ENCODE assay signal across 8 mouse cellular contexts in the genomic region with DNA sequence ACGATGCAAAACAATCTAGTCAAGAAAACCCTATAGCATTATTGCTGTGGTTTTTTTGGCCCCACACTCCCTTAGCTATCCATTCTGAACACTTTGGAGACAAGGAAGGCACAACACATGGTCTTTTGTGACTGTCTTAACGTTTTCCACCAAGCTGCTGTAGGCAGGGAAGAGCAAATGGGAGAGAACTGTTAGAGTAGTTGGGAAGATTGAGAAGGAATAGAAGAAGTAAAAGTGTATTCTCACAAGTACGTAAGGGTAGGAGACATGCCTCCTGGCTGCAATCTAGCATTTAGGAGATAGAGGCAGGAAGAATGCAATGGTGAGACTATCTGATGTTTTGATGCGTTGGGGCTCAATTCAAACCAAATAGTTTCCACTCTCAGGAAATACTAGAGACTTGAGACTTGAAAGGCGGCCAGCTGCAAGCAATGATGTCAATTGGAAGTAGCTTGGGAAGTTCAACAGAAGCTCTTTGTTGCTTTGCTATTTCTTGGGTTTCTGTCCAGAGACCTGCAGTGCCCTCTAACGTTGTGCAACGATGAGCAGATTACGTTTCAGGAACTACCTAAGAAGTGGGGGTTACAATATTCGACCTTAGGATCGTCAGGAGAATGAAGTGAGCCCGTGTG. TPM values are rescaled to one million over a fixed set of nuclear protein-coding genes. Genes with fewer than 3 reads are reported as not detected.
DNase-seq lines count a peak whose midpoint lies in the region; ATAC-seq and TF ChIP-seq lines count a peak whose summit lies in the region.

No protein-coding gene starts in this region.

- H3K4me2 ChIP-seq in liver, embryonic 12.5 days: no peak overlapping the region
- H3K4me2 ChIP-seq in neural tube, embryonic 15.5 days: no peak overlapping the region

- no peak overlapping the region for H3K4me3 ChIP-seq in cortical plate, adult 2 months (ENCODE audit: insufficient read depth, low read length)
- H3K4me3 ChIP-seq in liver, embryonic 12.5 days: no peak overlapping the region
- no peak overlapping the region for H3K4me3 ChIP-seq in neural tube, embryonic 15.5 days (replicated peaks)

- intact Hi-C loops in heart, postnatal 10 days (cut with DNase I): no loop called here

- no peak; the same call in 1 of the 2 replicates for TF ChIP-seq POLR2A in cortical plate, adult 2 months (IDR thresholded peaks at IDR 0.05; ENCODE audit: extremely low read depth, insufficient read depth, low read length)

- peak; percentile 41 for DNase-seq in kidney, adult 18-20 months
- DNase-seq in kidney, adult 11 months: no peak
- DNase-seq in heart, postnatal 10 days: peak; percentile 71 to 73
- DNase-seq in urinary bladder, postnatal 4 days (ENCODE audit: low spot score in 2 of 2): no peak
- no peak for DNase-seq in cerebellum, adult 11 months

- H3K4me1 ChIP-seq in cortical plate, adult 2 months (ENCODE audit: control insufficient read depth, insufficient read depth, low read length): peaks cover 14% of the 10 kb centered on the region
- peaks cover 19% of the 10 kb centered on the region for H3K4me1 ChIP-seq in liver, embryonic 12.5 days
- H3K4me1 ChIP-seq in neural tube, embryonic 15.5 days: peaks cover 60% of the 10 kb centered on the region

- peak; percentile 9 for ATAC-seq in liver, embryonic 12.5 days
- ATAC-seq in neural tube, embryonic 15.5 days (ENCODE audit: low FRiP score): 0 out of 2 replicates have a peak, but pooled peaks have one; percentile 6

- peak overlapping the region; percentile 12; the same call in 1 of the 2 replicates for H3K27ac ChIP-seq in cortical plate, adult 2 months (ENCODE audit: insufficient read depth, low read length)
- H3K27ac ChIP-seq in liver, embryonic 12.5 days: peak overlapping the region; percentile 55
- H3K27ac ChIP-seq in neural tube, embryonic 15.5 days (replicated peaks): peak overlapping the region; percentile 43

- no peaks in the 10 kb centered on the region for H3K27me3 ChIP-seq in liver, embryonic 12.5 days (replicated peaks)
- H3K27me3 ChIP-seq in neural tube, embryonic 15.5 days (replicated peaks): no peaks in the 10 kb centered on the region

- WGBS in liver, embryonic 12.5 days (ENCODE audit: insufficient replicate concordance): 12% methylated on average over 11 of the region's 11 CpGs
- 24% methylated on average over 11 of the region's 11 CpGs for WGBS in neural tube, embryonic 15.5 days

- TF ChIP-seq CTCF in cortical plate, adult 2 months (IDR thresholded peaks at IDR 0.05; ENCODE audit: extremely low read depth, insufficient read depth, low read length): 0 out of 2 replicates have a peak, but pooled peaks have one; percentile 1

- peaks cover 44% of the 10 kb centered on the region for H3K36me3 ChIP-seq in liver, embryonic 12.5 days
- peaks cover 33% of the 10 kb centered on the region for H3K36me3 ChIP-seq in neural tube, embryonic 15.5 days

- H3K9me3 ChIP-seq in liver, embryonic 12.5 days (replicated peaks): no peaks in the 10 kb centered on the region
- no peaks in the 10 kb centered on the region for H3K9me3 ChIP-seq in neural tube, embryonic 15.5 days (replicated peaks)

- no peak overlapping the region for H3K9ac ChIP-seq in liver, embryonic 12.5 days
- H3K9ac ChIP-seq in neural tube, embryonic 15.5 days (replicated peaks): no peak overlapping the region

RNA-seq across cellular contexts. Expression of a gene that starts 6.6 kb away (rescaled TPM):
- polyA plus RNA-seq in cortical plate, adult 2 months (2012; rRNA removed): 1,998 and 2,235 TPM in 2 replicates
- total RNA-seq in heart, postnatal 10 days (2021): 1,000 to 10,000 TPM; 1,111 to 1,159 TPM
- 2,428 and 2,723 TPM in 2 replicates for polyA plus RNA-seq in liver, embryonic 12.5 days (2016; fragmentation: Nextera tagmentation; extraction: Ambion mirVana)
- polyA plus RNA-seq in neural tube, embryonic 15.5 days (2015; fragmentation: Nextera tagmentation; extraction: Ambion mirVana): 3,055 and 3,120 TPM in 2 replicates

Comparison
In these comparisons a context has a peak if more than half of its experiments do, and no peak if none do; other contexts are left out.
1. DNase-seq: peak in kidney, adult 18-20 months (single experiment) and heart, postnatal 10 days (2 of 2); none in kidney, adult 11 months (single experiment), urinary bladder, postnatal 4 days (0 of 2) and cerebellum, adult 11 months (single experiment).
2. Peak in every context shown above with its lines, with median percentiles within 50 percentile points of each other: H3K27ac ChIP-seq.